Comparison of ENCODE assay signal across 20 mouse cellular contexts in genomic region chr8:13629351-13630090, GRCm38 (mm10).
"Had no signal": no experiment of that assay in that cellular context is flagged by ENCODE, and none has a peak within 500 bp of the region (broad histone marks: within the 10 kb centered on the region; RNA-seq: fewer than 3 reads in every experiment).

No protein-coding gene starts in this region.

- DNase-seq: gastrocnemius, postnatal 14 days; gastrocnemius, postnatal 36 days; heart, adult 2 months; heart, postnatal 10 days; heart, postnatal 36 days; kidney, adult 18-20 months; kidney, adult 8-10 months; kidney, postnatal 10 days; kidney, postnatal 25 days; kidney, postnatal 4 days; layer of hippocampus, adult 9-11 months; left cerebral cortex, postnatal 4 days had no signal

- H3K27ac ChIP-seq: heart, embryonic 13.5 days; heart, embryonic 15.5 days; hindbrain, embryonic 14.5 days; intestine, embryonic 15.5 days; limb, embryonic 13.5 days; limb, embryonic 15.5 days; liver, embryonic 12.5 days; liver, embryonic 14.5 days had no signal

- H3K4me3 ChIP-seq: heart, adult 2 months; heart, embryonic 13.5 days; heart, embryonic 15.5 days; intestine, embryonic 15.5 days; limb, embryonic 13.5 days; limb, embryonic 15.5 days; liver, embryonic 12.5 days had no signal
